Mouse (Mus musculus) brain, adult 10 weeks (tissue): Measurements from ENCODE around the gene Tmem144. TPM values are rescaled to one million over a fixed set of nuclear protein-coding genes. Genes with fewer than 3 reads are reported as not detected.

Experiments
- polyA plus RNA-seq: library from polyadenylated mRNA; stranded (reverse); fragments of 350-450 nt; fragmentation: Illumina TruSeq; extraction: RNeasy Lipid Tissue Mini Kit (QIAGEN cat#74804); gene quantifications from one replicate; pipeline ENCODE4 v1.2.3, GENCODE M21; 2015; ENCODE audit warnings: low read depth, low replicate concordance

The Tmem144 gene
- polyA plus RNA-seq = 10.1 TPM

GRCm38 (mm10) chr3:79852654-79853166 is at the start of gene Tmem144:
TSS of gene Tmem144 (minus strand) at chr3:79852773.

GRCm38 (mm10) chr3:79884305-79884704 is 31.7 kb upstream of the Tmem144 start, which contains the start of gene Fam198b:
TSS of gene Fam198b (plus strand) at chr3:79884533.

Other genes with a start within 250 kb of the Tmem144 start
- 2.5 TPM for gene 4930579G24Rik, start 223.7 kb downstream of the Tmem144 start, polyA plus RNA-seq
- gene Etfdh, start 223.3 kb downstream of the Tmem144 start, polyA plus RNA-seq = 32.0 TPM
- 8.8 TPM for gene Rxfp1, start 114.9 kb downstream of the Tmem144 start, polyA plus RNA-seq
- 4.1 TPM for gene Fam198b, start 31.8 kb upstream of the Tmem144 start, polyA plus RNA-seq